Comparison of ENCODE assay signal across 10 mouse cellular contexts in genomic region chr16:90046494-90047158, GRCm38 (mm10).
DNase-seq lines count a peak whose midpoint lies in the region; ATAC-seq and TF ChIP-seq lines count a peak whose summit lies in the region.
"Had no signal": no experiment of that assay in that cellular context is flagged by ENCODE, and none has a peak within 500 bp of the region (broad histone marks: within the 10 kb centered on the region; RNA-seq: fewer than 3 reads in every experiment).

No protein-coding gene starts in this region.

- peak; percentile 47 for ATAC-seq in limb, embryonic 14.5 days (ENCODE audit: low FRiP score, low read depth)
- ATAC-seq in liver, embryonic 12.5 days, result no peak

- peak; percentile 20 for DNase-seq in gastrocnemius, adult 2 months
- no peak for DNase-seq in gastrocnemius, adult 18-20 months (ENCODE audit: low spot score)
- peak; percentile 44 for DNase-seq in urinary bladder, postnatal 14 days (ENCODE audit: low spot score)
- DNase-seq in urinary bladder, postnatal 25 days (ENCODE audit: low spot score), result no peak
- DNase-seq in limb, embryonic 14.5 days (ENCODE audit: low spot score), result peak; percentile 78
- DNase-seq in thymus, postnatal 4 days, result no peak
- no peak for DNase-seq in spleen, adult 12 weeks (ENCODE audit: low spot score)
- DNase-seq: cerebellum, adult 18-20 months had no signal

- WGBS in limb, embryonic 14.5 days, result 49% methylated on average over 12 of the region's 12 CpGs
- WGBS in liver, embryonic 12.5 days (ENCODE audit: insufficient replicate concordance), result 68% methylated on average over 12 of the region's 12 CpGs

- no peaks in the 10 kb centered on the region for H3K27me3 ChIP-seq in limb, embryonic 14.5 days (ENCODE audit: control insufficient read depth, insufficient read depth, low read length)
- no peaks in the 10 kb centered on the region for H3K27me3 ChIP-seq in liver, embryonic 12.5 days (replicated peaks)

- intact Hi-C loops in gastrocnemius, adult 2 months (cut with DNase I), result no loop called here

- peaks cover 4% of the 10 kb centered on the region; the same call in 1 of the 2 replicates for H3K4me1 ChIP-seq in limb, embryonic 14.5 days (ENCODE audit: control insufficient read depth, insufficient read depth, low read length)
- peaks cover 71% of the 10 kb centered on the region for H3K4me1 ChIP-seq in liver, embryonic 12.5 days

- 0 out of 2 replicates have a peak, but pooled peaks cover 4% of the 10 kb centered on the region for H3K36me3 ChIP-seq in limb, embryonic 14.5 days (ENCODE audit: control insufficient read depth, insufficient read depth, low read length)
- H3K36me3 ChIP-seq in liver, embryonic 12.5 days, result no peaks in the 10 kb centered on the region

- H3K9me3 ChIP-seq in limb, embryonic 14.5 days (ENCODE audit: control insufficient read depth, low read length), result no peaks in the 10 kb centered on the region
- H3K9me3 ChIP-seq in liver, embryonic 12.5 days (replicated peaks), result no peaks in the 10 kb centered on the region

- no peak overlapping the region for H3K9ac ChIP-seq in limb, embryonic 14.5 days (ENCODE audit: low read depth, low read length, severe bottlenecking)
- no peak overlapping the region for H3K9ac ChIP-seq in liver, embryonic 12.5 days

- H3K4me3 ChIP-seq in gastrocnemius, adult 2 months, result no peak overlapping the region
- no peak overlapping the region for H3K4me3 ChIP-seq in limb, embryonic 14.5 days (replicated peaks; ENCODE audit: low read length)
- no peak overlapping the region for H3K4me3 ChIP-seq in liver, embryonic 12.5 days
- H3K4me3 ChIP-seq: erythroblast, embryonic 14.5 days had no signal

- H3K27ac ChIP-seq in gastrocnemius, adult 2 months, result no peak overlapping the region
- no peak overlapping the region for H3K27ac ChIP-seq in limb, embryonic 14.5 days (replicated peaks; ENCODE audit: low read depth, low read length)
- H3K27ac ChIP-seq in liver, embryonic 12.5 days, result no peak overlapping the region

- TF ChIP-seq POLR2A in limb, embryonic 14.5 days (IDR thresholded peaks at IDR 0.05; ENCODE audit: borderline replicate concordance, extremely low read depth, insufficient read depth, insufficient read length), result no peak

- TF ChIP-seq CTCF in gastrocnemius, adult 2 months (IDR thresholded peaks at IDR 0.05), result no peak

- H3K4me2 ChIP-seq in limb, embryonic 14.5 days (replicated peaks; ENCODE audit: low read depth, low read length, severe bottlenecking), result no peak overlapping the region
- no peak overlapping the region for H3K4me2 ChIP-seq in liver, embryonic 12.5 days

Comparison
In these comparisons a context has a peak if more than half of its experiments do, and no peak if none do; other contexts are left out.
1. DNase-seq: peak in gastrocnemius, adult 2 months (single experiment), urinary bladder, postnatal 14 days (single experiment) and limb, embryonic 14.5 days (single experiment); none in gastrocnemius, adult 18-20 months (single experiment), urinary bladder, postnatal 25 days (single experiment), thymus, postnatal 4 days (single experiment) and spleen, adult 12 weeks (single experiment).